Mouse (Mus musculus): ENCODE results near the gene Sec24b.

The Sec24b gene

DNA sequence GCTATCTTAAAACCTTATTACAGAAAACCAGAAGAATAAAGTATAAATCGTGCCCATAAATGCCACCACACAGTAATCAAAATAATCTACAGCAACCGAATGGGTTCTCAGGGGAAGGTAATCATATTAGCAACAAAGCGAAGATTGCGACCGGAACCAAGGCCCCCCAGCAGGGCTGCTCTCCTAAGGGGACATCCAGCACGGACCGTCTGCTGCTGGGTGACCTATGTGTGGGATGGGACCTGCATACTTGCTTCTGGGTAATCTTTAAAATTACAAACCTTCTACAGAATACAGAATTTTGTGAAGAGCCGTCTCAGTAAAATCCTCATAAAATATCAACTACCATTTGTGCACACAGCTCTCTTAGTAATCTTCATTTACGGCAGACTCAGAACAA is 82.6 kb downstream of the Sec24b start:
- DNase-seq (ENCODE audit: low spot score) = no peak

DNA sequence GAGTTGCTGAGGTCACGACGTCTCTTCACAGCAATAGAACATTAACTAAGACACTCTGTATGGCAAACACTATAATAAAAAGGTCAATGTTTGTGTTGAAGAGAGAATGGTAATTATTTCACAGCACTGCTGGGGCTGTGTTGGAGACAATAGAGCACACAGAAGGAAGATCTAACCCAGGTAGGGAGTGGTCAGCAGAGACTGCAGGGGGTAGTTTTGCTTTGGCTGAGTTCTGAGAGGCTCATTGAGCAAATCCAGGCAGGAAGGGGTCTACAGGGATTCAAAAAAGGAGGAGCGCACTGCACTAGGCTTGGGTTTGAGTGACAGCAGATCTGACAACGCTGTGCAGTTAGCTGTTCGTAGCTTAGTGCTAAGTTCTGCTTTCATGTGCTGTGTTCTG is 85.0 kb downstream of the Sec24b start:
- no peak for DNase-seq (ENCODE audit: low spot score)

DNA sequence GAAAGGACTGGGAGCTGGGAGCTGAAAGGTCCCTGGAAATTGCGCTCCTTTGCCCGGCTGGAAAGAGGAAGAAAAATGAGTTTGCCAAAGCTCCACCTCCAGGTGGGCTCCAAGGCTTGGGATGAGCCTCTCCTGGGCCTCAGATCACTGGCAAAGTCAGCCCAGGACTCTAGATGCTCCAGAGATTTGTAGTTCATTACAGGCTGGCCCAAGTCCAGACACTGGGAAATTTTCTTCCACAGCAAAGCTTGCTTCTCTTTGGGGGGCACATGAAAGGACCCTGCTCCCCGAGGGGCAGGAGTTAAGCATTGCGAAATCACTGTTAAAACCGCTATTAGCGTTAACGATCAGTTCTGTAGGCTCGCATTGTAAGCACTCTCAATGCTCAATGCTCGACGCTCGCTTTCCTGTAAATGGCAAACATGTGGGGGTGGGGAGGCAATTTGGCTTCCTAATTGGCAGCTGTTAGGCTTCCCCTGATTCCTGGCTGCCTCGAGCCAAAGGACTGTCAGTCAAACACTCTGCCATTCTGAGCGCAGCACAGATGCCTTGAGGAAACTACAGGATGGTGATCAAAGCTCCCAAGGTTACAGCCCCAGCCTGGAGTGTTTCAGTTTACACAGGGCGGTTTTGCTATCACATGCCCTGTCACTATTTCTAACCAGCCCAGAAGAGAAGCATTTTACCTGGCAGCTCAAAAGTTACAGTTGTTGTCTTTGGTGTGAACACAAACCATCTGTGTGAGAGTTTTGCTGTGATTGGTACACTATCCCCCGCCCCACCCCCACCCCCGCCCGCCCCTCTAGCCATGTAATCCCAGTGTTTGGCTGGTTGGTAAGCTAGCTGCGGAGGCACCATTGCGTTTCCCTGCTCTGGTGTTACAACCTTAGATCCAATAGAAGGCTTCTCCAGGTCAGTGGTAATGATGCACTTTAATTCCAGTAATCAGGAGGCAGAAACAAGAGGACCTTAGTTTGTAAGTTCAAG is 90.5 kb downstream of the Sec24b start:
- DNase-seq (ENCODE audit: low spot score) = no peak

DNA sequence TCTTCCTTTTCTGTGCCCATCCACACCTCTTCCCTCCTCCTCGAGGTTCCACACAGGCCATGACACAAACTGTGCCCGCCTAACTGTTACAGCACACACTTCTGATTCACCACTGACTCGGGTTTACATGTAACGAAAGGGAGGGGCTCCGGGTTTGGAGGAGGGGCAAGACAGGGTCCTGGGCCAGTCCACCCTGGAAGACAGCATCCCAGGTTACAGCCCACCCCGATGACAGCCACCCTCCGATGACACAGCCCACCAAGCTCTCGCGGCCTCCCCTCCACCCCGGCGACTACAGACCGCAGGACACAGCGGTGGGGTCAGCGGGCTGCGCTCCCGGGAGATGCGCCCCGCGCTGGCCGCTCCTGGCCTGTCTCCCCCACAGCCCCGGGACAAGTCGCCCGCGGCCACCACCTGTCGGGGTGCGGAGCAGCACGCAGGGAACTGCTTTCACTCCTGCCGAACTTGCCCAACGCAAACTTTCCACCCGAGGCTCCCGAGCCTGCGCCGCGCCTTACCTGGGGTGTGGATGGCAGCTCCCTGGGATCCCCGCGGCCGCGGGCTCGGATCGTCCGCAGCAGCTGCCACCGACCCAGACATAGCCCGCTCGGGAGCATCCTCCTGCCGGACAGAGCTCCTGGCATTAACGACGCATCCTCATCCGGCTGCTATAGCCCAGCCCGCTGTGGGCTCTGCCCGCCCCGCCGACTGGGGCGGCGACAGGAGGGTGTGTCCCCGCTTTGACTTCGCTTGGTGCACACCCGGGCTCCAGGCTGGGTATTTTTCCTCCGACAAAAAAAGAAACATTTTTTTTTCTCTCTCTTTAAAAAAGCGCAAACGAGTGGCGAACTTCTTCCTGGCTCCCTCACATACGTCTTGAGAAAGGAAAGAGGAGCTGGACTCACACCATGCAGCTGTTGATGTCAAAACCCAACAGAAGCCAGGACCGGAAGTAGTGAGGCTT is 91.6 kb downstream of the Sec24b start, which contains the start of gene Mcub:
Gene Mcub (minus strand): TSS at position 775 of the 964 bp plus-strand sequence.
- DNase-seq (ENCODE audit: low spot score) = no peak

DNA sequence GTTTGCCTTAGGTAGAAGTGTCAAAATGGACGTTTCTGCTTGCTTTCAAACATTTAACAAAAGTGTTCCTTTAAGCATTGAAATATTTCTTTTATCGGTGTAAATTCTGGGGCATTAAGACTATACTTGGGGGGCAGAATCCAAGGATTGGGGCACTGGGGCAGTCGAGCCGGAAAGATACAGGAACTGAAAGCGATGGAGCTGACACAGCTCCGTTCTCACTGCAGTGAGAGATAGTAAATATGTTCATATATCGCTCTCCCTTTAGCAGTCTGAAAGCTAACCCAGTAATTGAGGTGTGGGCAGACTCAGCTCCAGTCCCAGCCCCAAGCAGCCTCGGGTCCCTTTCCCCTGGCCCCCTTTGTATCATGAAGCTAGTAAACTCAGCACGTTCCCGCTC is 92.3 kb downstream of the Sec24b start:
- DNase-seq (ENCODE audit: low spot score) = no peak

DNA sequence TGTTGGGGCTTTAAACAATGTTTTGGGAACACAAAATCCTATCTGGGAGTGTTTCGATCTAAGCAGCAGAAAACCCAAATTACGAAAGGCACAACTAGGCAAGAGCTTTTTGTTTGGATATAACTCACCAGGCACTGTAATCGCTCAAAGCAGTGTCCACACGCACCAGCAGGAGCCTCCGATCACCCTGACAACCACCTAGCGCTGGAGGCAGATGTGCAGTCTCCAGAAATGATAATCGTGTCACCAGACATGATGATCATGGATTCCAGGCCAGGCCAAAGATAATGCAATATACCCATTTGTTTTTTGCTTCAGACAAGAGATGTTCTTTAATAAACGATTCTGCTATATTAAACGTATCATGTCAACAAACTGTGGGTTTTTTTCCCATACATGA is 93.5 kb downstream of the Sec24b start:
- no peak for DNase-seq (ENCODE audit: low spot score)

DNA sequence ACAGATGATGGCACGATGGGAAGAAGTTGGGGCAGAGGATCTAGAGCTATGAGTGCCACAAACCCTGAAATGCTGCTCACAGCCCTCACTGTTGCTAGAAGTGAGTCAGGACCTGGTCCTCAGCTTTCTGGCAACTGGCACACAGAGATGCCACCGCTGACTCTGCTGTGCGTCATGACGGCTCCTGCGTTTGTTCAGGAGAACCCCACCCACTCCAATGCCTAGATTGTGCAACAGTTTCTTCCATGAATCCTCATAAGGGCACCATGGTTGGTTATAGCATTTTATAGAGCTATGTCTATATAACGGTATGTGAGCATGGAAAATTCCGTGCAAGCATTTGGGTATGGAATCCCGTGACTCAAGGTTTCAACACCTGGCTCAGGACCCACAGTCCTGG is 96.7 kb downstream of the Sec24b start:
- DNase-seq (ENCODE audit: low spot score) = no peak

DNA sequence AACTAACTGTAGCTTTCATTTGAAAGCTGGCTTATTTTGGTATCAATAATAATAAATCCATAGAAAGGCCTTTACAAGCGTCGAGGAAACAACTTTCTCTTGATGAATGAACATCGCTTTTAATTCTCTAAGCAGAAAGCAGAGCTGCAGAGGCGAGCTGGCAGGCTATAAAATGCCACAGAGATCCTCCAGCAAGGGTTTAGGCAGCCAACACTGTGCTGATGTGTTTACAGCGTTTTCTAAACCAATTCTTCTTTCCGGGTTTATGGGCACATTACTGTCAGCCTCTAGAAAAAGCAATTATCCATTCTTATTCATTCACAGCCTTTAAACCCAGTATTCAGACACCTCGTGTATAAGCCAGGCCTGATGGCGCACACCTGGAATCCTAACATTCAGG is 98.8 kb downstream of the Sec24b start:
- no peak for DNase-seq (ENCODE audit: low spot score)

DNA sequence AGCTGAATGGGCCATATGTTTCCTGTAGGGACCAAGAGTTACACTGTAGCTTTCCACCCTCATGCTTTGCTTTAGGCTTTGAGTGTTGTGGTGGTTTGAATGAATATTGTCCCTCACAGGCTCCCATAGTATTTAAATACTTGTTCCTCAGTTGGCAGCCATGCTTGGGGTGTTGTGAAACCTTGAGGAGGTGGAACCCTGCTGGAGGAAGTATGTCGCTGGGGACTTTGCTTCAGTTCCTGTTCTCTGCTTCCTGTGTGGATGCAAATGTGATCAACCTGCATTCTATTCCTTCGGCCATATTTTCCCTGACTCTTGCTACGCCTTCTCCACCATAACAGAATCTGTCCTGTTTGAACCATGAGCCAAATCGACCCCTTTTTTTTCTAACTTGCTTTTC is 108.1 kb downstream of the Sec24b start:
- DNase-seq (ENCODE audit: low spot score) = no peak

DNA sequence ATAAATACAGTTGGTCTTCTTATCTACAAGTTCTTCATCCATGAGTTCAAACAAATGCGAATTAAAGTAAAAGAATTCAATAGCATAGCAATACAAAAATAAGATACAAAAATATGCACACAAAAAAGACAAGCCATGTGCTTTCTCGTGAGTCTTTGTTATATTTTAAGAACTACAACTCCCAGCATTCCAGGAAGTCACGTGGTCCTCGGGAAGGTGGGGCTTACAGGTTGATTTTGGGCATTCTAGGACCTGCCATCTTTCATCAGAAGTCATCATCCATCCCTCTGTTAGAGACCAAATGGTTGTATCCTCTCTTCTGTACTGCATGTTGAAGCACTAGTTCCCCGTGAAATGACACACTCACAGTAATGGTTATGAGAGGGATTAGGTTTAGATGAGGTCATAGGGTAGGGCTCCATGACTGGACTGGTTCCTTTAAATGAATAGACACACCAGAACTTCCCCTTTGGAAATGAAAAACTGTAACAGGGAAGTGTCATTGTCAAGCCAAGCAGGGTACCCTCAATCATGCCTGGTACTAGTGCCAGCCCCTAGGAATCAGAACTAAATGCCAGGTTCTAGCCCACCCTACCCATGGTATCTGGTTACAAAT is 112.1 kb downstream of the Sec24b start:
- DNase-seq (ENCODE audit: low spot score) = no peak

DNA sequence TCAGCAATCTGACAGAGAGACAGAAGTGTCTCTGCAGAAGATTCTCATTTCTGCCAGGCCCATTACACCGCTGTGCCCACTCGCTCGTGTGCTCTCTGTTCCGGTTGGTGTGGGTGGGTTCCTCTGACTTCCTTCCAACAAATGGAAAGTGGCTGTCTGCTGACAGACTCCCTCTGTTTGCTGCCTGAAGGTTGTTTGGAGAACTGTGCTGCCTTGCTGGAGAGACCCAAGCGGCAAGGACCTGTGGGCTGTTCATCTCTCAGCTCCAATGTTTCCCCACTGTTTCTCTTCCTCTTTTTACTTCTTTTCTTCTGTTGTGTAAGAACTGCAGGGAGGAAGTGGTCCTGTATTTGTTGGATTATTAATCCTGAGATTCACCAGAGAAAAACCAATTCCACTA is 113.0 kb downstream of the Sec24b start:
- DNase-seq (ENCODE audit: low spot score) = no peak

DNA sequence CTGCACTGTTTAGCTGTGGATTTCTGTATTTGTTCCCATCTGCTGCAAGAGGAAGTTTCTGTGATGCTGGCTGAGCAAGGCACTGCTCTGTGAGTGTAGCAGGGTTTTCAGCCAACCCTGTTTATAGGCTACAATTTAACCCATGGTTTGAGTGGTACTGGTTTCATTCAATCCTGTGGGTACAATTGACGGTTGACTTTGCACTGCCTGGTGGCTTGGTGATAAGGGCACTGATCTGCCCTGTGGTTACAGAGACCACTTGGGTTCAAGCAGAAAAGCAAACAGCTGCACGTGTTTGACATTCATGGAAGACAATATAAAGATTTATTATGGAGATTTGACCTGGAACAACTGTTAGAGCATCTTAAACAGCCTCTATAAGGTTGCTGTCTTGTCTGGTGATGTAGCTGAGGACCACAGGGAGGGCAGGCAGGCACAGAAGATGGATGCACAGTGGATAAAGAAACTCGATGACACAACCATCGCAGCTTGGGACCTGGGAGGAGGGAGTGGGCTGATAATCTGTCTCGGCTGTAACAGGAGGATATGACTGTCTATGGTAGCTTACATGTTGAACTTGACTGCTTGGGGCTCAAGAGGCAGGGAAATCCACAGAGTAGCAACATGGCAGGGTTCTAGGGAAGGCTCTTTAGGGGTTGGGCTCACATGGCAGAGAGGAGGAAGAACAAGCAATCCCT is 115.0 kb downstream of the Sec24b start:
- DNase-seq (ENCODE audit: low spot score) = no peak

DNA sequence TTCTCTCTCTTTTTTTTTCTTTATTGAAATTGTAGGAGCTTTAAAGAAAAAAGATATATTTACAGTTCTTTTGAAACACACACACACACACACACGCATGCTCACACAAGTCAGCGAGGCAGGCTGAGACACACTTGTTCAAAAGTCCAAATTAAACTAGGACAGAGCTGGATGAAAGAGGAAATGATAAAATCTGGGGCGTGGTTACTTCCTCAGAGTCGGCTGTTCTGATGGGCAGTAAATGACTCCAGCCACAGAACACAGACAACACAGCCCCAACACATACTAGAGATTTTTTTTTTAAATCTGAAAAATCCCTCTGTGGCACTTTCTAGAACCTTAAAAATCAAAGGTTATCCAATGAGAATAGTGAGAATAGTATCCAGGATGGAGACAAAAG is 117.5 kb downstream of the Sec24b start:
- DNase-seq (ENCODE audit: low spot score) = no peak

DNA sequence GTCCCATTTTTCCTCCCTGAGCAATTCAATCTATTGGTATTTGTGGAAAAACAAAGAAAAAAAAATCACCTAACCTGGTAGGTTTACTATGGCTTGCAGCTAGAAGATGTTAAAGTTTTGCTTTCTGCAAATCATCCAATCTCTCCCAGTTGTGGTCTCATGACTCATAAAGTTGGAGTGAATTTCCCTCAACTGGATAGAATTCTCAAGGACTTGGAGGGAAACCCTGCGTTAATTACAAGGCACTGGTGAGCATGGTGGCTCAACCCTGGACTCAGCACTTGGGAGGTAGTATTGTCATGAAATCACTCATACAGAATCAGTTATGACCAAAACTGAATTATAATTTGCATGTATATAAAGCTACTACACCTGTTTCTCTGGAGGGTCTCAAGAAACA is 120.1 kb downstream of the Sec24b start:
- no peak for DNase-seq (ENCODE audit: low spot score)

DNA sequence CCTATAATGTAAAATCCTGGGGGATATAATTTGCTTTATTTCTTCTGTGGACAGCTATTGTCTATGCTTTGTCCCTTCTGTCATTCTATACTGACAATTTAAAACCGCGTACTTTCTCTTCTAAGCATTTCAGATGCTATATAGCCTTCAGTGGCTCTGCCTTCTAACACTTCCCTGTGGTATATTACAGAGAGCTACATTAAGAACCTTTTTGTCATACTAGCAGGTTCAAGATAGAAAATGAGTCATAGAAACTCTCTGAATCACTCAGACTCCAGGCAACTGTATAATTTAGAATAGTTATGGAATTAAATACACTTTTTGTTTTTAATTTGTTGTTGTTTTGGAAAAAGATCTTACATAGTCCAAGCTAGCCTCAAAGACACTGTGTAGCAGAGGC is 120.6 kb downstream of the Sec24b start:
- DNase-seq (ENCODE audit: low spot score) = no peak

DNA sequence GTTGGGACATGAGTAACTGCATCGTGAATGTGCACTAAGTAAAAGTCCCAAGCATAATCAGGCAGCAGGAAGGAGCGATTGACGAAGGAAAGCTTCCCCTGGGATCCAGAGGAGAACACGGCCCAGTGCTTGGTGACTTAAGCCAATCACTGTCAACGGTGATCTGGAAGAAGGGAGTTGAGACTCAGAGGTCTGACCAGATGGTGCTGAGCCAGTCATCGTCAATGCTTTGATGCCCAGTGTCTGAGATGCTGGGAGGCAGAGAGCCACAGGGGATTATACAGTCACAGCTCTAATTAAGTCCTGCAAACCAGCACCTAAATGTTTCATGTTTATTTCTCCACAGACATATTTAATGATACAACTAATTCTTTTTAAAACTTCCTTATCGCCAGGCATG is 122.3 kb downstream of the Sec24b start:
- DNase-seq (ENCODE audit: low spot score) = no peak

DNA sequence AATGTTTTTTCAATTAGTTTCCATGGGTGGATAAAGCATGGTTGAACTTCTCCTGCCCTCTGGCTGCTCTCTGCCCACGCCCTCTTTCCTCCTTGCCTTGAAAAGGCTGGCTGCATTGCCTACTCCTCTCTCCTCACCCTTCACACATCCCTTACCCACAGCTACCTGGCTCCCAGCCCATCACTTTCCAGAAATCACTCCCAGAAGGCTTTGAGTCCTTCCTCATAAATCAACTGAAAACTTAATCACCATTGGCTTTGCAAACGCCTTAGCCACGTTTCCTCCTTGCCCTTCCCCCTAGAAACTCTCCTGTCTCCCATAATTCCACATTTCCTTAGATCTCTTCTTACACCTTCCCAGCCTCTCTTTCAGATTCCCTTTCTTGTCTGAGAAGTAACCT is 123.5 kb downstream of the Sec24b start:
- DNase-seq (ENCODE audit: low spot score) = no peak

DNA sequence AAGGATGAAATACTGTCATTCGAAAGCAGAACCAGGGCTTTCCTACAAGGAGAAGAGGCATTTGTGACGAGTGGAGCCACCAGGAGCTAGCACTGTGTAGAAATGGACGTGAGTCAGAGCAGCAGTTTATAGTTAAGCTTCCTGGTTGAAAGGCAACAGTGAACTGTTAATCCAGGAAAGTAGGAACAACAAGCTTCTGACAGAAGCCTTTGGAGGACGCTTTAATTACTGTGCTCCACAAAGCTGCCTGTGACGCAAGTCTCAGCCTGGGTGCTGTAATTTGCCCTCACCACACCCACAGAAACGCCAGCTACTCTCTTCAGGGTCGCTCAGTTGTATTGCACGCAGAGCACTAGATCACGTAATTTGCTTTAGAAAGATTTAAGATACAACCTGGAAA is 124.8 kb downstream of the Sec24b start:
- no peak for DNase-seq (ENCODE audit: low spot score)

Data from urinary bladder, postnatal 10 days (tissue).